10 mouse cellular contexts compared by ENCODE assay signal in the genomic region with DNA sequence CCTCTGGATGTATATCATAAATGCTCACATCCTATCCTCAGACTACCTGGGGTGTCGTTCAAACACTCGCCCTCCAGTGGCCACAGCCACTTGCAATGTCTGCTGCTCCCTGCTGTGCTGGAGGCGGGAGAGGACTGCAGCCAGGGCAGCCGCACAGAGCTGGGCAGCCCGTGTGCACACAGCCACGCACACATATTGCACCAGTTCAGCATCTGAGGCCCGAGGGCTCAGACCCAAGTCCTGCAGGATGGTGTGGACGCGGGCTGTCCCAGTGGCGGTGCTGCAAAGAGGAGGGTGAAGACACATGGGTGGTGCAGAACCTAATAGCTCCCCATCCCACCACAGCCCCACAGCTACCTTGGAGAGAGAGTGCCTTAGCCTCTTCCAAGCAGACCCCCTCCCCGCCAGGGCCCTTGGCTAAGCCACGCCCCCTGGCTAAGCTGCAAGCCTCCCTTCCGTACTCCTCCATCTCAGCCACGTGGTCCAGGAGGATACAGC. TPM values are rescaled to one million over a fixed set of nuclear protein-coding genes. Genes with fewer than 3 reads are reported as not detected.
A peak's percentile ranks its signal among the peaks of the same experiment; 100 is the strongest.
DNase-seq lines count a peak whose midpoint lies in the region; ATAC-seq and TF ChIP-seq lines count a peak whose summit lies in the region.
"Had no signal": no experiment of that assay in that cellular context is flagged by ENCODE, and none has a peak within 500 bp of the region (broad histone marks: within the 10 kb centered on the region; RNA-seq: fewer than 3 reads in every experiment).

No protein-coding gene starts in this region.

- intact Hi-C loops in gastrocnemius, adult 2 months (cut with DNase I) = no loop called here
- intact Hi-C loops in gastrocnemius, postnatal 36 days (cut with DNase I) = no loop called here

- H3K4me3 ChIP-seq in gastrocnemius, adult 2 months = no peak overlapping the region
- no peak overlapping the region for H3K4me3 ChIP-seq in limb, embryonic 12.5 days (replicated peaks)
- H3K4me3 ChIP-seq: erythroblast, embryonic 14.5 days had no signal

- H3K4me1 ChIP-seq in limb, embryonic 12.5 days (replicated peaks) = peaks cover 9% of the 10 kb centered on the region; the same call in 1 of the 2 replicates

- no peak; the same call in 1 of the 2 replicates for ATAC-seq in limb, embryonic 12.5 days (ENCODE audit: insufficient number of reproducible peaks, insufficient read depth, low FRiP score, low TSS enrichment, low read depth)

- 0 out of 2 replicates have a peak, but pooled peaks cover 10% of the 10 kb centered on the region for H3K27me3 ChIP-seq in limb, embryonic 12.5 days

- H3K4me2 ChIP-seq in limb, embryonic 12.5 days = peak overlapping the region; percentile 40

- H3K27ac ChIP-seq in gastrocnemius, adult 2 months = no peak overlapping the region
- no peak overlapping the region for H3K27ac ChIP-seq in limb, embryonic 12.5 days

- peak; percentile 23; the same call in 1 of the 2 replicates for TF ChIP-seq CTCF in gastrocnemius, adult 2 months (IDR thresholded peaks at IDR 0.05)

- DNase-seq in gastrocnemius, adult 2 months = no peak
- no peak for DNase-seq in gastrocnemius, postnatal 36 days
- DNase-seq in urinary bladder, adult 2 months (ENCODE audit: low spot score) = peak; percentile 19
- DNase-seq in urinary bladder, postnatal 10 days (ENCODE audit: low spot score) = no peak
- DNase-seq in frontal cortex, postnatal 10 days (ENCODE audit: low spot score in 2 of 2) = no peak
- no peak for DNase-seq in Muller cell, postnatal 12 days (ENCODE audit: inconsistent ontology term)
- DNase-seq in spleen, postnatal 10 days (ENCODE audit: low spot score in 2 of 2) = no peak

- 5% methylated on average over 14 of the region's 14 CpGs for WGBS in limb, embryonic 12.5 days

- H3K36me3 ChIP-seq in limb, embryonic 12.5 days = no peaks in the 10 kb centered on the region
- H3K36me3 ChIP-seq: G1E had no signal

- H3K9ac ChIP-seq in limb, embryonic 12.5 days (replicated peaks) = no peak overlapping the region

- no peaks in the 10 kb centered on the region for H3K9me3 ChIP-seq in limb, embryonic 12.5 days
- H3K9me3 ChIP-seq: G1E had no signal

RNA-seq across cellular contexts. Expression of a gene that starts 9.2 kb away (rescaled TPM):
- total RNA-seq in gastrocnemius, adult 2 months (2021) = under 1 TPM; 0.23 to 0.25 TPM
- total RNA-seq in gastrocnemius, postnatal 36 days (2021) = under 1 TPM; 0.18 to 0.74 TPM
- polyA plus RNA-seq in urinary bladder, adult 2 months (2012; rRNA removed) = 2.8 and 4.4 TPM in 2 replicates
- polyA plus RNA-seq in limb, embryonic 12.5 days (2016; fragmentation: Nextera tagmentation; extraction: Ambion mirVana) = 0.37 and 0.40 TPM in 2 replicates
